Mouse (Mus musculus): ENCODE data around the gene Gm8251. TPM values are rescaled to one million over a fixed set of nuclear protein-coding genes. Genes with fewer than 3 reads are reported as not detected.
"Not testable (repeated sequence)": the region's sequence is repeated elsewhere in the genome, so short reads cannot be mapped to it uniquely, and the experiment has no call there.

The Gm8251 gene
- polyA plus RNA-seq, 2 experiments: 0.19 to 0.40 TPM

DNA sequence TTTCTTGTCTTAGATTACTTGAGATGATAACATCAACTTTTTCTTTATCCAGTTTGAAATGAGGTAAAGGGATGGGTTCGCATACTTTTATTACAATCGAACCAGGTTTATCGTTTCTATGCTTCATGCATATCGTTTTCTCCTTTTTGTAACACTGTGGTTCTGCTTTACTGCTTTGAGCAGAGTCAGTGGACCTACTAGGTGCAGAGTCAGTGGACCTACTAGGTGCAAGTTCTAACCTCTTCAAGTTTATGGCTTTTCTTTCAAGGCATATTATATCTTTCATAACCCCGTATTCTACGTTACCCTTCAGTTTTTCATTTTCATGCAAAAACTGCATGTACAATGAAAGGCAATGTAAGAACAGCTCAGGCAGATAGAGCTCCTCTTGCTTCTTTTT lies 1.7 kb upstream of the Gm8251 start:
- no peaks in the 10 kb centered on the region for H3K9me3 ChIP-seq (ENCODE audit: control insufficient read depth, low read length)
- 0 out of 4 replicates have a peak, but pooled peaks cover 0 to 1% of the 10 kb centered on the region in 2 experiments for H3K4me1 ChIP-seq (replicated peaks; ENCODE audit: control insufficient read depth in 2 of 2, insufficient read depth in 2 of 2, low read length in 1 of 2)
- H3K27me3 ChIP-seq (ENCODE audit: control insufficient read depth, insufficient read depth, low read length): no peaks in the 10 kb centered on the region
- ATAC-seq (ENCODE audit: insufficient read depth): no peak
- no peaks in the 10 kb centered on the region for H3K36me3 ChIP-seq (replicated peaks; ENCODE audit: control insufficient read depth, insufficient read depth, low read depth)
- 86% methylated on average over 6 of the region's 6 CpGs for WGBS (ENCODE audit: insufficient replicate concordance)
- no peak overlapping the region for H3K4me3 ChIP-seq (ENCODE audit: insufficient read depth in 1 of 2, low read depth in 2 of 2, low read length in 2 of 2)
- TF ChIP-seq EP300 (IDR thresholded peaks at IDR 0.05; ENCODE audit: low read depth) (no peak), CTCF (IDR thresholded peaks at IDR 0.05; ENCODE audit: low read depth) (no peak)
- no peak for DNase-seq (ENCODE audit: low read depth in 3 of 3, low spot score in 3 of 3)
- H3K4me2 ChIP-seq (ENCODE audit: low read depth): no peak overlapping the region
- no peak overlapping the region for H3K27ac ChIP-seq
- no peak overlapping the region for H3K9ac ChIP-seq (replicated peaks)

DNA sequence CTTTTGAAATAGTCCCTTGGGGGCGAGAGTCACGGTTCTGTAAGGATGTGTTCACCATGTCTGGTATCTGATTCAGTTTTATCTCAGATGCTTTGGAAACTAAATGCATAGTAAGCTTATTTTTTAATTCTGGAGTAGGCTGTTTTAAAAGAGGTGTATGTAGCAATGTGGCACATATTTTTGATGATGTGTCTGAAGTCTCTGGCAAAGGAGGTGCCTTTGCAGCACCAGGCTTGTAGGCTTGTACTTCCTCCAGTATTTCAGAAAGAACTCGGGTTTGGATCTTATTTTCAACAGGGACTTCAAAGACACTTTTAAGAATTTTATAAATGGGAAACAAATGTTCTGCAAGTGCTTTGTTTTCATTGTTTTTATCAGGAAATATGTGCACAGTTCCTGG lies 3.9 kb downstream of the Gm8251 start:
- Histone ChIP-seq H3K27ac (no peak overlapping the region), H3K9ac (replicated peaks) (no peak overlapping the region), H3K4me2 (ENCODE audit: low read depth) (no peak overlapping the region), H3K36me3 (replicated peaks; ENCODE audit: control insufficient read depth, insufficient read depth, low read depth) (no peaks in the 10 kb centered on the region), H3K9me3 (ENCODE audit: control insufficient read depth, low read length) (no peaks in the 10 kb centered on the region), H3K27me3 (ENCODE audit: control insufficient read depth, insufficient read depth, low read length) (no peaks in the 10 kb centered on the region), H3K4me3 (ENCODE audit: insufficient read depth in 1 of 2, low read depth in 2 of 2, low read length in 2 of 2) (no peak overlapping the region), H3K4me1 (replicated peaks; ENCODE audit: control insufficient read depth in 2 of 2, insufficient read depth in 2 of 2, low read length in 1 of 2) (no peaks in the 10 kb centered on the region)
- DNase-seq (ENCODE audit: low read depth in 3 of 3, low spot score in 3 of 3) (no peak), ATAC-seq (ENCODE audit: insufficient read depth) (no peak)
- 59% methylated on average over 3 of the region's 3 CpGs for WGBS (ENCODE audit: insufficient replicate concordance)
- TF ChIP-seq CTCF (IDR thresholded peaks at IDR 0.05; ENCODE audit: low read depth) (no peak), EP300 (IDR thresholded peaks at IDR 0.05; ENCODE audit: low read depth) (no peak)

DNA sequence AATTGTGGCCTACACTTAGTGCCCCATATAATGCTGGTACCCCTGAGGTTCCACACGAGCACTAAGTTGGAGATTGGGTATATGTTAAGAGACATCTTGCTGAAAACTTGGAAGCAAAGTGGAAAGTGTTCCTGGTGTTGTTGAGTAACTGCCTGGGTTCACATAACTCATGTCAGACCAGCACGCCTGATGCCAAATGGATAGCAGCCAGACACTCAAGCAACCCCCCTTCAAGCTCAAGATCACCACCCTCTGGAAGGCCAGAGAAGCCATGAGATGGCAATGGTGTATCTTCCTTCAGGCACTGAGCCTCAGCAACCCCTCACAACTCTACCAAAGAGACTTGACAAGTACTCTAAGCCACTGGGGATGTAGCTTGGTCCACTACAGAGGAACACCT lies 15.2 kb downstream of the Gm8251 start:
- ATAC-seq (ENCODE audit: insufficient read depth) (no peak), DNase-seq (ENCODE audit: low read depth in 3 of 3, low spot score in 3 of 3) (no peak)
- H3K4me3 ChIP-seq (ENCODE audit: insufficient read depth in 1 of 2, low read depth in 2 of 2, low read length in 2 of 2): no peak overlapping the region
- no peaks in the 10 kb centered on the region for H3K9me3 ChIP-seq (ENCODE audit: control insufficient read depth, low read length)
- 55% methylated on average over 2 of the region's 2 CpGs for WGBS (ENCODE audit: insufficient replicate concordance)
- H3K9ac ChIP-seq (replicated peaks): no peak overlapping the region
- H3K27ac ChIP-seq: no peak overlapping the region
- H3K4me2 ChIP-seq (ENCODE audit: low read depth): no peak overlapping the region
- no peak for TF ChIP-seq EP300 (IDR thresholded peaks at IDR 0.05; ENCODE audit: low read depth)
- no peak for TF ChIP-seq CTCF (IDR thresholded peaks at IDR 0.05; ENCODE audit: low read depth)
- no peaks in the 10 kb centered on the region for H3K4me1 ChIP-seq (replicated peaks; ENCODE audit: control insufficient read depth in 2 of 2, insufficient read depth in 2 of 2, low read length in 1 of 2)
- H3K36me3 ChIP-seq (replicated peaks; ENCODE audit: control insufficient read depth, insufficient read depth, low read depth): no peaks in the 10 kb centered on the region
- no peaks in the 10 kb centered on the region for H3K27me3 ChIP-seq (ENCODE audit: control insufficient read depth, insufficient read depth, low read length)

DNA sequence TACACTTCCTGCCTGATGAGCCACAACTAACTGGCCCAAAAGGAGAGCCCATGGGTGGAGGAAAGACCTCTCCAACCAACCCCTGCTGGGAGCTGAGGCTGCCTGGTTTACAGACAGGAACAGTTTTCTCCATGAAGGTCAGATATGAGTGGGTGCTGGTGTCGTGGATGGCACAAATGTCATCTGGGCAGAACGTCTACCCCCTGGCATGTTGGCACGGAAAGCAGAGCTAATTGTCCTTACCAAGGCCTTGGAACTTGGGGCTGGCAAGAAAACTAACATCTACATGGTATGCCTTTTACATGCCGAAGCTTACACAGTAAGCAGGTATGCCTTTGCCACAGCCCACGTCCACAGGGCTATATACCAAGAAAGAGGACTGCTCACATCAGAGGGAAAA lies 16.0 kb downstream of the Gm8251 start:
- not testable (repeated sequence) for H3K27ac ChIP-seq; H3K36me3 ChIP-seq (replicated peaks; ENCODE audit: control insufficient read depth, insufficient read depth, low read depth); H3K4me1 ChIP-seq (replicated peaks; ENCODE audit: control insufficient read depth in 2 of 2, insufficient read depth in 2 of 2, low read length in 1 of 2); DNase-seq (ENCODE audit: low read depth in 3 of 3, low spot score in 3 of 3); H3K9ac ChIP-seq (replicated peaks); H3K27me3 ChIP-seq (ENCODE audit: control insufficient read depth, insufficient read depth, low read length); H3K4me2 ChIP-seq (ENCODE audit: low read depth); ATAC-seq (ENCODE audit: insufficient read depth); H3K4me3 ChIP-seq (ENCODE audit: insufficient read depth in 1 of 2, low read depth in 2 of 2, low read length in 2 of 2); H3K9me3 ChIP-seq (ENCODE audit: control insufficient read depth, low read length)
- 59% methylated on average over 5 of the region's 5 CpGs for WGBS (ENCODE audit: insufficient replicate concordance)

DNA sequence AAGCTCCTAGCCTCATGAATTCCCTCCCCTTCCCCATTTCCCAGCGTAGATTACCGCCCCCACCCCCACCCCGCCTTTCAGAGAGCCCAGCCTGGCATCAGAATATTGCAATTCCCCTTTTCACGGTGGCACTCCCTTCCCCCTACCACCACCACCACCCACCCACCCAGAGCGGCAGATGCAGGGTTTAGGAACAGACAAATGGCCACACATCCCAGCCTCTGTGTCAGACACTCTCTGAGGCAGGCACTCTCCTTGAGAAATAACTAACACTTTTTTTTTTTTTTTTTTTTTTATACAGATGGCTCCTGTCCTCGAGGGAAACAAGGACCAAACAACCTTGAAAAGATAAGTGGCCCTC lies 19.2 kb downstream of the Gm8251 start:
- TF ChIP-seq EP300 (IDR thresholded peaks at IDR 0.05; ENCODE audit: low read depth): no peak
- no peak for TF ChIP-seq CTCF (IDR thresholded peaks at IDR 0.05; ENCODE audit: low read depth)
- no peaks in the 10 kb centered on the region for H3K4me1 ChIP-seq (replicated peaks; ENCODE audit: control insufficient read depth in 2 of 2, insufficient read depth in 2 of 2, low read length in 1 of 2)
- no peak overlapping the region for H3K27ac ChIP-seq
- 3% methylated on average over 6 of the region's 6 CpGs for WGBS (ENCODE audit: insufficient replicate concordance)
- no peaks in the 10 kb centered on the region for H3K9me3 ChIP-seq (ENCODE audit: control insufficient read depth, low read length)
- no peaks in the 10 kb centered on the region for H3K27me3 ChIP-seq (ENCODE audit: control insufficient read depth, insufficient read depth, low read length)
- no peak for DNase-seq (ENCODE audit: low read depth in 3 of 3, low spot score in 3 of 3)
- peak overlapping the region; percentile 23; the same call in 1 of the 2 replicates for H3K9ac ChIP-seq (replicated peaks)
- peak overlapping the region; percentile 67 for H3K4me2 ChIP-seq (ENCODE audit: low read depth)
- no peak for ATAC-seq (ENCODE audit: insufficient read depth)
- H3K4me3 ChIP-seq (ENCODE audit: insufficient read depth in 1 of 2, low read depth in 2 of 2, low read length in 2 of 2): peak overlapping the region; percentile 51 to 62
- no peaks in the 10 kb centered on the region for H3K36me3 ChIP-seq (replicated peaks; ENCODE audit: control insufficient read depth, insufficient read depth, low read depth)

Measured in liver, embryonic 14.5 days (tissue).